ENCODE assay signal across 8 mouse cellular contexts in the genomic region with DNA sequence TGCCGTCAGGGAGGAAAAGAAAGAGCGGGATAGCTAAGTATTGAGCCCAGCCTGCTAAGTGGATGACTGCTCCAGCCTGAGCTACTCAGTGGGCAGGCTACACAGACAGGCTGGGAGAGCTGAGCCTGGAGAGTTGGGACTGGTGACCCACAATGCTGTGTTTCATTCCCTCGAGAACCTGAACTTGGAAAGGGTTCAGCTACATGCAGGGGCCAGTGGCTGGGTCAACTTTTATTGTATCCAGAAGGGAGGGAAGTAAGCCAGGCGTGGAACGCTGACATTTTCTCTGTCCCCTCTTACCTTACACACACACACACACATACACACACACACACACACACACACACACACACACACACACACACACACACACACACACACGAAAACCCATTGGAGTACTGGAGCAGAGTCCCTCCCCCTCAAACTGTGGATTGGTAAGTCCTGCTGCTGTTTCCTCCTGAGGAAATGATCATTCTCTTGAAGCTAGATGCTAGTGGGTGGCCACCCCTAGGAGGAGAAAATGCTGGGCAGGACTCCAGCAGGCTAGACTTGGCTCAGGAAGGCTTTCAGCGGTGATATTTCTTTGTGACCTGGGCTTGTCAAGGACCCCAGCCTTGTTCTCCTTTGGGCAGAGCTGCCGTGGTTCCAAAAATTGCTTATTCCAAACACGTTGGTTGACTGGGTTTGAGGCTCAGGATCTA. TPM values are rescaled to one million over a fixed set of nuclear protein-coding genes. Genes with fewer than 3 reads are reported as not detected.
DNase-seq lines count a peak whose midpoint lies in the region; ATAC-seq and TF ChIP-seq lines count a peak whose summit lies in the region.

No protein-coding gene starts in this region.

- no peaks in the 10 kb centered on the region; the same call in 1 of the 2 replicates for H3K36me3 ChIP-seq in heart, adult 2 months (ENCODE audit: control insufficient read depth, insufficient read depth, low read length)
- H3K36me3 ChIP-seq in kidney, embryonic 14.5 days (ENCODE audit: control insufficient read depth, insufficient read depth, low read length), result no peaks in the 10 kb centered on the region
- no peaks in the 10 kb centered on the region for H3K36me3 ChIP-seq in lung, embryonic 16.5 days (ENCODE audit: control insufficient read depth, insufficient read depth, low read length)

- peak; percentile 38 for TF ChIP-seq CTCF in heart, adult 2 months (IDR thresholded peaks at IDR 0.05)

- peak; percentile 52; the same call in 1 of the 2 replicates for TF ChIP-seq POLR2A in heart, adult 2 months (IDR thresholded peaks at IDR 0.05; ENCODE audit: insufficient read depth, low read depth, low read length)

- H3K4me3 ChIP-seq in heart, adult 2 months, result peak overlapping the region; percentile 59
- peak overlapping the region; percentile 73 for H3K4me3 ChIP-seq in kidney, embryonic 14.5 days (ENCODE audit: low read length)
- peak overlapping the region; percentile 57 for H3K4me3 ChIP-seq in lung, embryonic 16.5 days (ENCODE audit: low read length)

- intact Hi-C loops in heart, adult 2 months (cut with DNase I), result no loop called here

- TF ChIP-seq EP300 in heart, adult 2 months (IDR thresholded peaks at IDR 0.05; ENCODE audit: insufficient read depth, low read depth, low read length), result 0 out of 2 replicates have a peak, but pooled peaks have one; percentile 44

- H3K27me3 ChIP-seq in heart, adult 2 months (ENCODE audit: control insufficient read depth, insufficient read depth, low read length), result no peaks in the 10 kb centered on the region
- H3K27me3 ChIP-seq in kidney, embryonic 14.5 days (ENCODE audit: control insufficient read depth, insufficient read depth, low read length), result no peaks in the 10 kb centered on the region
- H3K27me3 ChIP-seq in lung, embryonic 16.5 days (ENCODE audit: control insufficient read depth, insufficient read depth, low read depth, low read length), result no peaks in the 10 kb centered on the region

- 9% methylated on average over 9 of the region's 9 CpGs for WGBS in heart, adult 2 months
- WGBS in kidney, embryonic 14.5 days, result 2% methylated on average over 9 of the region's 9 CpGs
- 15% methylated on average over 9 of the region's 9 CpGs for WGBS in lung, embryonic 16.5 days

- peak overlapping the region; percentile 11 for H3K9ac ChIP-seq in heart, adult 2 months (ENCODE audit: low read depth, low read length)
- H3K9ac ChIP-seq in kidney, embryonic 14.5 days (ENCODE audit: low read depth, low read length), result peak overlapping the region; percentile 77; the same call in 1 of the 2 replicates
- peak overlapping the region; percentile 61 for H3K9ac ChIP-seq in lung, embryonic 16.5 days (ENCODE audit: low read length)

- peak overlapping the region; percentile 68 for H3K4me2 ChIP-seq in kidney, embryonic 14.5 days (replicated peaks; ENCODE audit: low read depth, low read length)
- peak overlapping the region; percentile 64 for H3K4me2 ChIP-seq in lung, embryonic 16.5 days (ENCODE audit: low read depth, low read length)

- DNase-seq in urinary bladder, postnatal 14 days (ENCODE audit: low spot score), result peak; percentile 62
- DNase-seq in urinary bladder, postnatal 10 days (ENCODE audit: low spot score), result no peak
- DNase-seq in heart, adult 2 months, result peak; percentile 77 to 84
- DNase-seq in testis, postnatal 14 days (ENCODE audit: low spot score), result peak; percentile 38
- no peak for DNase-seq in urinary bladder, postnatal 25 days (ENCODE audit: low spot score)
- no peak for DNase-seq in yolk sac, embryonic 10.5 days (ENCODE audit: low spot score)

- H3K9me3 ChIP-seq in kidney, embryonic 14.5 days (ENCODE audit: control insufficient read depth, low read length), result 0 out of 2 replicates have a peak, but pooled peaks cover 3% of the 10 kb centered on the region
- no peaks in the 10 kb centered on the region for H3K9me3 ChIP-seq in lung, embryonic 16.5 days (ENCODE audit: control insufficient read depth, low read length)

- peaks cover 19% of the 10 kb centered on the region for H3K4me1 ChIP-seq in heart, adult 2 months (ENCODE audit: control insufficient read depth, insufficient read depth, low read length)
- peaks cover 42% of the 10 kb centered on the region for H3K4me1 ChIP-seq in kidney, embryonic 14.5 days (ENCODE audit: control insufficient read depth, insufficient read depth, low read length)
- H3K4me1 ChIP-seq in lung, embryonic 16.5 days (replicated peaks; ENCODE audit: control insufficient read depth, insufficient read depth, low read length), result peaks cover 36% of the 10 kb centered on the region

- peak; percentile 73 for ATAC-seq in kidney, embryonic 14.5 days (ENCODE audit: low FRiP score, low TSS enrichment)
- ATAC-seq in lung, embryonic 16.5 days (ENCODE audit: low read depth), result peak; percentile 56

- peaks cover 3% of the 10 kb centered on the region for H3K79me2 ChIP-seq in heart, adult 2 months (replicated peaks; ENCODE audit: control insufficient read depth, insufficient read depth, low read length)

- peak overlapping the region; percentile 87 for H3K27ac ChIP-seq in heart, adult 2 months
- peak overlapping the region; percentile 80 for H3K27ac ChIP-seq in kidney, embryonic 14.5 days (ENCODE audit: low read depth, low read length)
- peak overlapping the region; percentile 91 for H3K27ac ChIP-seq in lung, embryonic 16.5 days (ENCODE audit: low read length)

RNA-seq across cellular contexts. Expression of gene F11r, which starts 2.8 kb away (rescaled TPM):
- total RNA-seq in heart, adult 2 months (2021), result 10 to 100 TPM; 32.9 to 36.1 TPM
- 47.5 and 58.3 TPM in 2 replicates for polyA plus RNA-seq in heart, adult 2 months (2012; rRNA removed)
- 96.4 and 127 TPM in 2 replicates for polyA plus RNA-seq in kidney, embryonic 14.5 days (2014; fragmentation: Nextera tagmentation; extraction: Ambion mirVana)
- polyA plus RNA-seq in lung, embryonic 16.5 days (2015; fragmentation: Nextera tagmentation; extraction: Ambion mirVana), result 134 and 145 TPM in 2 replicates

RNA-seq across cellular contexts. Expression of gene Tstd1, which starts 21.5 kb away (rescaled TPM):
- total RNA-seq in heart, adult 2 months (2021), result 1 to 10 TPM; 1.3 to 1.8 TPM
- polyA plus RNA-seq in heart, adult 2 months (2012; rRNA removed), result 2.2 and 3.1 TPM in 2 replicates
- 2.2 and 4.0 TPM in 2 replicates for polyA plus RNA-seq in kidney, embryonic 14.5 days (2014; fragmentation: Nextera tagmentation; extraction: Ambion mirVana)
- polyA plus RNA-seq in lung, embryonic 16.5 days (2015; fragmentation: Nextera tagmentation; extraction: Ambion mirVana), result 5.9 and 8.4 TPM in 2 replicates

RNA-seq across cellular contexts. Expression of gene Usf1, which starts 29.1 kb away (rescaled TPM):
- total RNA-seq in heart, adult 2 months (2021), result 10 to 100 TPM; 38.4 to 46.6 TPM
- polyA plus RNA-seq in heart, adult 2 months (2012; rRNA removed), result 47.8 and 64.2 TPM in 2 replicates
- 85.4 and 86.4 TPM in 2 replicates for polyA plus RNA-seq in kidney, embryonic 14.5 days (2014; fragmentation: Nextera tagmentation; extraction: Ambion mirVana)
- polyA plus RNA-seq in lung, embryonic 16.5 days (2015; fragmentation: Nextera tagmentation; extraction: Ambion mirVana), result 73.6 and 81.7 TPM in 2 replicates

RNA-seq across cellular contexts. Expression of gene Arhgap30, which starts 51.4 kb away (rescaled TPM):
- 1 to 10 TPM; 2.3 to 2.4 TPM for total RNA-seq in heart, adult 2 months (2021)
- polyA plus RNA-seq in heart, adult 2 months (2012; rRNA removed), result 2.6 and 3.2 TPM in 2 replicates
- 0.69 and 0.81 TPM in 2 replicates for polyA plus RNA-seq in kidney, embryonic 14.5 days (2014; fragmentation: Nextera tagmentation; extraction: Ambion mirVana)
- 2.6 and 3.2 TPM in 2 replicates for polyA plus RNA-seq in lung, embryonic 16.5 days (2015; fragmentation: Nextera tagmentation; extraction: Ambion mirVana)

Comparison
In these comparisons a context has a peak if more than half of its experiments do, and no peak if none do; other contexts are left out.
1. DNase-seq: peak in urinary bladder, postnatal 14 days (single experiment), heart, adult 2 months (2 of 2) and testis, postnatal 14 days (single experiment); none in urinary bladder, postnatal 10 days (single experiment), urinary bladder, postnatal 25 days (single experiment) and yolk sac, embryonic 10.5 days (single experiment).
2. H3K9ac ChIP-seq: peak in every context shown above with its lines; median percentile 77 in kidney, embryonic 14.5 days; 61 in lung, embryonic 16.5 days; 11 in heart, adult 2 months.
3. Peak in every context shown above with its lines, with median percentiles within 50 percentile points of each other: H3K27ac ChIP-seq and H3K4me3 ChIP-seq.